Mouse (Mus musculus) spleen, adult 2 months (tissue): ENCODE results near the gene Dynlt1c. TPM values are rescaled to one million over a fixed set of nuclear protein-coding genes. Genes with fewer than 3 reads are reported as not detected.
"Not testable (repeated sequence)": the region's sequence is repeated elsewhere in the genome, so short reads cannot be mapped to it uniquely, and the experiment has no call there.

Experiments
- DNase-seq, 2 experiments: peaks; one replicate each; pipeline versions ENCODE4 v3.0.0 to v3.0.0-alpha.2; 2012 to 2021; ENCODE audit warnings: low spot score in 2 of 2, low read depth in 1 of 2
- H3K27ac ChIP-seq: fragments of 200-500 bp; 2 replicates; pipeline ENCODE4 v1.5.1; 2012; ENCODE audit warnings: low read length, inconsistent platforms; ENCODE audit not compliant: insufficient read depth
- H3K27me3 ChIP-seq: fragments of 200-500 bp; 2 replicates; pipeline ENCODE4 v1.6.1; 2012; ENCODE audit warnings: mild to moderate bottlenecking, moderate library complexity, low read length, inconsistent platforms; ENCODE audit not compliant: control insufficient read depth, insufficient read depth
- H3K36me3 ChIP-seq: fragments of 200-500 bp; 2 replicates; pipeline ENCODE4 v1.6.1; 2012; ENCODE audit warnings: mild to moderate bottlenecking, low read length, inconsistent platforms; ENCODE audit not compliant: control insufficient read depth, insufficient read depth
- H3K4me1 ChIP-seq: fragments of 200-500 bp; 2 replicates; pipeline ENCODE4 v1.6.1; 2011; ENCODE audit warnings: inconsistent platforms; ENCODE audit not compliant: control insufficient read depth, insufficient read depth, insufficient read length
- H3K4me3 ChIP-seq: fragments of 200-500 bp; 2 replicates; pipeline ENCODE4 v1.5.1; 2011; ENCODE audit warnings: mild to moderate bottlenecking, inconsistent platforms; ENCODE audit not compliant: insufficient read depth, insufficient read length; ENCODE audit errors: extremely low read depth
- WGBS: fragments of 180-500 bp; shearing (Covaris S2); methylation state at CpG from one replicate; pipeline ENCODE4 v1.1.7; 2018; 5-methylcytosine and 5-hydroxymethylcytosine counted together
- polyA plus RNA-seq: library from polyadenylated mRNA; depleted of rRNA; stranded (reverse); fragments of >200 nt; gene quantifications from 2 replicates; pipeline ENCODE4 v1.2.3, GENCODE M21; 2012; rRNA removed

The Dynlt1c gene
- 12.2 and 14.2 TPM in 2 replicates for polyA plus RNA-seq

GRCm38 (mm10) chr17:6601204-6601911, at the start of gene Dynlt1c:
Gene Dynlt1c, plus strand, starts transcription at chr17:6601671.
- H3K27ac ChIP-seq = peak within 1 kb of the TSS; percentile 83
- 8% methylated on average over 32 of the region's 40 CpGs for WGBS

GRCm38 (mm10) chr17:6553798-6554197, 47.7 kb upstream of the Dynlt1c start:
- not testable (repeated sequence) for H3K4me3 ChIP-seq, H3K27ac ChIP-seq, DNase-seq, H3K27me3 ChIP-seq, H3K4me1 ChIP-seq, H3K36me3 ChIP-seq
- WGBS = no CpG with 5 or more reads among the region's 4 CpGs

More at GRCm38 (mm10) chr17:6601204-6601911, at the start of gene Dynlt1c:
- H3K4me1 ChIP-seq, H3K36me3 ChIP-seq, H3K27me3 ChIP-seq: not testable (repeated sequence)
- peak within 1 kb of the TSS; percentile 64 for H3K4me3 ChIP-seq
- peak; percentile 69 to 75 for DNase-seq

GRCm38 (mm10) chr17:6554243-6554642, 47.2 kb upstream of the Dynlt1c start:
- not testable (repeated sequence) for H3K4me1 ChIP-seq, H3K36me3 ChIP-seq, H3K27ac ChIP-seq, DNase-seq, H3K4me3 ChIP-seq, H3K27me3 ChIP-seq
- no CpG with 5 or more reads among the region's 5 CpGs for WGBS

GRCm38 (mm10) chr17:6559447-6560133, 41.9 kb upstream of the Dynlt1c start:
- H3K4me3 ChIP-seq, H3K27ac ChIP-seq, DNase-seq, H3K4me1 ChIP-seq, H3K27me3 ChIP-seq, H3K36me3 ChIP-seq: not testable (repeated sequence)
- no CpG with 5 or more reads among the region's 4 CpGs for WGBS

- H3K27me3 ChIP-seq = not testable (repeated sequence)
These were observed 36.6 kb upstream of the Dynlt1c start for GRCm38 (mm10) chr17:6564866-6565265.

GRCm38 (mm10) chr17:6567908-6568307, 33.6 kb upstream of the Dynlt1c start:
- not testable (repeated sequence) for H3K27ac ChIP-seq
- WGBS = 76% methylated on average over 6 of the region's 8 CpGs

More at GRCm38 (mm10) chr17:6564866-6565265, 36.6 kb upstream of the Dynlt1c start:
- 41% methylated on average over 3 of the region's 3 CpGs for WGBS
- not testable (repeated sequence) for H3K4me1 ChIP-seq, DNase-seq, H3K27ac ChIP-seq, H3K36me3 ChIP-seq, H3K4me3 ChIP-seq

GRCm38 (mm10) chr17:6571296-6571695, 30.2 kb upstream of the Dynlt1c start:
- not testable (repeated sequence) for H3K27ac ChIP-seq, H3K27me3 ChIP-seq, DNase-seq, H3K4me3 ChIP-seq, H3K36me3 ChIP-seq, H3K4me1 ChIP-seq
- 87% methylated on average over 11 of the region's 11 CpGs for WGBS

More at GRCm38 (mm10) chr17:6567908-6568307, 33.6 kb upstream of the Dynlt1c start:
- not testable (repeated sequence) for H3K4me1 ChIP-seq, H3K4me3 ChIP-seq, DNase-seq, H3K27me3 ChIP-seq, H3K36me3 ChIP-seq

GRCm38 (mm10) chr17:6572202-6572601, 29.3 kb upstream of the Dynlt1c start:
- H3K4me3 ChIP-seq, DNase-seq, H3K27ac ChIP-seq, H3K36me3 ChIP-seq, H3K4me1 ChIP-seq, H3K27me3 ChIP-seq: not testable (repeated sequence)
- no CpG with 5 or more reads among the region's 1 CpGs for WGBS

GRCm38 (mm10) chr17:6575376-6575775, 26.1 kb upstream of the Dynlt1c start:
- H3K27ac ChIP-seq, H3K27me3 ChIP-seq, DNase-seq, H3K36me3 ChIP-seq, H3K4me1 ChIP-seq, H3K4me3 ChIP-seq: not testable (repeated sequence)
- 90% methylated on average over 8 of the region's 8 CpGs for WGBS

GRCm38 (mm10) chr17:6588672-6589071, 12.8 kb upstream of the Dynlt1c start:
- H3K27ac ChIP-seq, H3K4me1 ChIP-seq, H3K36me3 ChIP-seq, H3K4me3 ChIP-seq, H3K27me3 ChIP-seq, DNase-seq: not testable (repeated sequence)
- WGBS = no CpG with 5 or more reads among the region's 6 CpGs

- not testable (repeated sequence) for H3K27ac ChIP-seq, H3K4me3 ChIP-seq, H3K36me3 ChIP-seq, H3K4me1 ChIP-seq, H3K27me3 ChIP-seq, DNase-seq
- 83% methylated on average over 2 of the region's 3 CpGs for WGBS
These were observed 9.4 kb upstream of the Dynlt1c start for GRCm38 (mm10) chr17:6592109-6592508.
